ENCODE assay signal across 8 mouse cellular contexts in the genomic region with DNA sequence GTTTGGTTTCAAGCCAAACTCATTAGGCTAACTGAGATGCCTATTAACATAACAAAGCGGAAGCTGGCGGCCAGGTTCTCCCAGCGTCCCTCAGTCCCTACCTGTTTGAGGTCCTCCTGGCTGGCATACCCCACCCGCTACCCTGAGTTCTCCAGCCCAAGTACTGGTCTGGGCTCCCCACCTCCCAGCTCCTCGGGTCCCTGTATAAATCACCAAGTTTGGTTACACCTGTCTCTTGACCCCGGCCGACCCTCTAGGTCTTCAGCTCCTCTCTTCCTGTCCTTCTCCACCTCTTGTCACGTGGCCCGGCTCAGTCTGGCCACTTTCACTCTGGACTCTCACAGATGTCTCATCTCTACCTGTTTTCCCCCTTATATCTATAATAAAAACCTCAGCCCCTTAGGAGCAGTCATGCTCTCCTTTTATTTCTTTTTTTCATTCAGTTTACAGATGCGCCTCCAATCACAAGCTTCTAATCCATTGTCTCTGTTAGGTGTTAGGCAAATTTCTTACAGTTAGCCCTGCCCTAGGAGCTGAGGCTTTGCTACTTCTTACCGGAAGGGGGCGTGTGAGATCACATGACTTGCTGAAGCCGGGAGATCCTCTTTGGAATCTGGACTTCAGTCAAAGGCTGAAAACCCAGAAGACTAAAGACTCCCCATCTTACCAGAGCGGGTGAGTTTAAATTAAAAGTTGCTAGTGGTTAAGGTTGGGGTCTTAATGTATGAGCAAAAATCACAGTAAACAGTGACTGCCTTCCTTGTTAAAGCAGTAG. TPM values are rescaled to one million over a fixed set of nuclear protein-coding genes. Genes with fewer than 3 reads are reported as not detected.
DNase-seq lines count a peak whose midpoint lies in the region; ATAC-seq and TF ChIP-seq lines count a peak whose summit lies in the region.

No protein-coding gene starts in this region.

- TF ChIP-seq CTCF in bone marrow macrophage, adult 2 months (IDR thresholded peaks at IDR 0.05; ENCODE audit: low read depth, low read length): peak; percentile 56; the same call in 1 of the 2 replicates

- H3K4me1 ChIP-seq in bone marrow macrophage, adult 2 months (ENCODE audit: control insufficient read depth, insufficient read depth, low read length): peaks cover 3% of the 10 kb centered on the region
- peaks cover 8% of the 10 kb centered on the region; the same call in 1 of the 2 replicates for H3K4me1 ChIP-seq in forebrain, embryonic 12.5 days
- no peaks in the 10 kb centered on the region for H3K4me1 ChIP-seq in hindbrain, embryonic 11.5 days (replicated peaks; ENCODE audit: control insufficient read depth, insufficient read depth, low read length)
- no peaks in the 10 kb centered on the region; the same call in 1 of the 2 replicates for H3K4me1 ChIP-seq in limb, embryonic 12.5 days (replicated peaks)
- no peaks in the 10 kb centered on the region for H3K4me1 ChIP-seq in midbrain, embryonic 11.5 days (ENCODE audit: control insufficient read depth, insufficient read depth, low read length)

- peak; percentile 81 for ATAC-seq in forebrain, embryonic 12.5 days (ENCODE audit: low FRiP score)
- peak; percentile 68 for ATAC-seq in hindbrain, embryonic 11.5 days (ENCODE audit: low FRiP score)
- no peak for ATAC-seq in limb, embryonic 12.5 days (ENCODE audit: insufficient number of reproducible peaks, insufficient read depth, low FRiP score, low TSS enrichment, low read depth)
- ATAC-seq in midbrain, embryonic 11.5 days (ENCODE audit: low FRiP score): peak; percentile 70; the same call in 1 of the 2 replicates

- WGBS in forebrain, embryonic 12.5 days: 11% methylated on average over 14 of the region's 14 CpGs
- 16% methylated on average over 14 of the region's 14 CpGs for WGBS in hindbrain, embryonic 11.5 days
- 14% methylated on average over 14 of the region's 14 CpGs for WGBS in limb, embryonic 12.5 days
- WGBS in midbrain, embryonic 11.5 days: 16% methylated on average over 14 of the region's 14 CpGs

- DNase-seq in ovary, postnatal 14 days (ENCODE audit: low spot score): peak; percentile 54
- DNase-seq in ovary, postnatal 10 days (ENCODE audit: low spot score): no peak
- peak; percentile 76 for DNase-seq in hindbrain, embryonic 11.5 days (ENCODE audit: low spot score)
- DNase-seq in midbrain, embryonic 11.5 days (ENCODE audit: low spot score, missing footprints): peak; percentile 88
- peak; percentile 38 to 63 for DNase-seq in urinary bladder, postnatal 36 days (ENCODE audit: low spot score in 2 of 2)

- no peak for TF ChIP-seq POLR2A in bone marrow macrophage, adult 2 months (IDR thresholded peaks at IDR 0.05; ENCODE audit: borderline replicate concordance, low read depth, low read length)

- H3K36me3 ChIP-seq in forebrain, embryonic 12.5 days (replicated peaks): no peaks in the 10 kb centered on the region
- H3K36me3 ChIP-seq in hindbrain, embryonic 11.5 days (ENCODE audit: control insufficient read depth, insufficient read depth, low read length): no peaks in the 10 kb centered on the region
- H3K36me3 ChIP-seq in limb, embryonic 12.5 days: no peaks in the 10 kb centered on the region
- no peaks in the 10 kb centered on the region for H3K36me3 ChIP-seq in midbrain, embryonic 11.5 days (ENCODE audit: control insufficient read depth, insufficient read depth, low read length)

- H3K27ac ChIP-seq in bone marrow macrophage, adult 2 months (ENCODE audit: insufficient read depth, low read depth, low read length): no peak overlapping the region
- no peak overlapping the region for H3K27ac ChIP-seq in forebrain, embryonic 12.5 days
- no peak overlapping the region for H3K27ac ChIP-seq in hindbrain, embryonic 11.5 days (ENCODE audit: low read depth, low read length)
- H3K27ac ChIP-seq in limb, embryonic 12.5 days: no peak overlapping the region
- H3K27ac ChIP-seq in midbrain, embryonic 11.5 days (ENCODE audit: low read depth, low read length): no peak overlapping the region

- no peaks in the 10 kb centered on the region for H3K9me3 ChIP-seq in forebrain, embryonic 12.5 days
- no peaks in the 10 kb centered on the region for H3K9me3 ChIP-seq in hindbrain, embryonic 11.5 days (ENCODE audit: control insufficient read depth, low read length)
- no peaks in the 10 kb centered on the region for H3K9me3 ChIP-seq in limb, embryonic 12.5 days
- no peaks in the 10 kb centered on the region for H3K9me3 ChIP-seq in midbrain, embryonic 11.5 days (ENCODE audit: control insufficient read depth, low read length)

- H3K4me3 ChIP-seq in bone marrow macrophage, adult 2 months (ENCODE audit: insufficient read depth, low read length): no peak overlapping the region
- 0 out of 2 replicates have a peak overlapping the region, but pooled peaks have one; percentile 5 for H3K4me3 ChIP-seq in forebrain, embryonic 12.5 days (replicated peaks)
- no peak overlapping the region for H3K4me3 ChIP-seq in hindbrain, embryonic 11.5 days (ENCODE audit: low read depth, low read length)
- 0 out of 2 replicates have a peak overlapping the region, but pooled peaks have one; percentile 2 for H3K4me3 ChIP-seq in limb, embryonic 12.5 days (replicated peaks)
- no peak overlapping the region for H3K4me3 ChIP-seq in midbrain, embryonic 11.5 days (ENCODE audit: low read depth, low read length)

- peak overlapping the region; percentile 30; the same call in 1 of the 2 replicates for H3K4me2 ChIP-seq in forebrain, embryonic 12.5 days
- no peak overlapping the region for H3K4me2 ChIP-seq in hindbrain, embryonic 11.5 days (replicated peaks; ENCODE audit: low read depth, low read length)
- peak overlapping the region; percentile 37 for H3K4me2 ChIP-seq in limb, embryonic 12.5 days
- H3K4me2 ChIP-seq in midbrain, embryonic 11.5 days: peak overlapping the region; percentile 6; the same call in 1 of the 2 replicates

- H3K27me3 ChIP-seq in forebrain, embryonic 12.5 days: no peaks in the 10 kb centered on the region
- H3K27me3 ChIP-seq in hindbrain, embryonic 11.5 days (ENCODE audit: control insufficient read depth, insufficient read depth, low read length): no peaks in the 10 kb centered on the region
- H3K27me3 ChIP-seq in limb, embryonic 12.5 days: no peaks in the 10 kb centered on the region
- no peaks in the 10 kb centered on the region for H3K27me3 ChIP-seq in midbrain, embryonic 11.5 days (ENCODE audit: control insufficient read depth, insufficient read depth, low read length)

- H3K9ac ChIP-seq in forebrain, embryonic 12.5 days: no peak overlapping the region
- H3K9ac ChIP-seq in hindbrain, embryonic 11.5 days (ENCODE audit: low read depth, low read length): no peak overlapping the region
- no peak overlapping the region for H3K9ac ChIP-seq in limb, embryonic 12.5 days (replicated peaks)
- H3K9ac ChIP-seq in midbrain, embryonic 11.5 days (ENCODE audit: low read length): no peak overlapping the region

RNA-seq across cellular contexts. Expression of gene Fkbp4, which starts 7.5 kb away (rescaled TPM):
- polyA plus RNA-seq in bone marrow macrophage, adult 2 months (2012; ENCODE audit: insufficient read depth, insufficient read length, missing spikeins): 28.9 and 32.7 TPM in 2 replicates
- polyA plus RNA-seq in forebrain, embryonic 12.5 days (2016; fragmentation: Nextera tagmentation; extraction: Ambion mirVana): 525 and 564 TPM in 2 replicates
- 434 and 533 TPM in 2 replicates for polyA plus RNA-seq in hindbrain, embryonic 11.5 days (2014; fragmentation: Nextera tagmentation; extraction: Ambion mirVana)
- polyA plus RNA-seq in limb, embryonic 12.5 days (2016; fragmentation: Nextera tagmentation; extraction: Ambion mirVana): 548 and 573 TPM in 2 replicates
- 559 and 584 TPM in 2 replicates for polyA plus RNA-seq in midbrain, embryonic 11.5 days (2014; fragmentation: Nextera tagmentation; extraction: Ambion mirVana)

RNA-seq across cellular contexts. Expression of gene Itfg2, which starts 21.2 kb away (rescaled TPM):
- polyA plus RNA-seq in bone marrow macrophage, adult 2 months (2012; ENCODE audit: insufficient read depth, insufficient read length, missing spikeins): 5.5 and 6.8 TPM in 2 replicates
- polyA plus RNA-seq in forebrain, embryonic 12.5 days (2016; fragmentation: Nextera tagmentation; extraction: Ambion mirVana): 34.7 and 37.2 TPM in 2 replicates
- 28.4 and 32.2 TPM in 2 replicates for polyA plus RNA-seq in hindbrain, embryonic 11.5 days (2014; fragmentation: Nextera tagmentation; extraction: Ambion mirVana)
- polyA plus RNA-seq in limb, embryonic 12.5 days (2016; fragmentation: Nextera tagmentation; extraction: Ambion mirVana): 35.9 and 39.3 TPM in 2 replicates
- 26.3 and 27.2 TPM in 2 replicates for polyA plus RNA-seq in midbrain, embryonic 11.5 days (2014; fragmentation: Nextera tagmentation; extraction: Ambion mirVana)

RNA-seq across cellular contexts. Expression of gene Nrip2, which starts 46.9 kb away (rescaled TPM):
- polyA plus RNA-seq in bone marrow macrophage, adult 2 months (2012; ENCODE audit: insufficient read depth, insufficient read length, missing spikeins): not detected in 2 replicates
- 3.6 and 3.9 TPM in 2 replicates for polyA plus RNA-seq in forebrain, embryonic 12.5 days (2016; fragmentation: Nextera tagmentation; extraction: Ambion mirVana)
- polyA plus RNA-seq in hindbrain, embryonic 11.5 days (2014; fragmentation: Nextera tagmentation; extraction: Ambion mirVana): 2.4 and 3.1 TPM in 2 replicates
- 3.5 and 4.2 TPM in 2 replicates for polyA plus RNA-seq in limb, embryonic 12.5 days (2016; fragmentation: Nextera tagmentation; extraction: Ambion mirVana)
- 2.2 and 2.7 TPM in 2 replicates for polyA plus RNA-seq in midbrain, embryonic 11.5 days (2014; fragmentation: Nextera tagmentation; extraction: Ambion mirVana)

Comparison
In these comparisons a context has a peak if more than half of its experiments do, and no peak if none do; other contexts are left out.
1. H3K4me3 ChIP-seq: peak in forebrain, embryonic 12.5 days (single experiment) and limb, embryonic 12.5 days (single experiment); none in bone marrow macrophage, adult 2 months (single experiment), hindbrain, embryonic 11.5 days (single experiment) and midbrain, embryonic 11.5 days (single experiment).
2. RNA of gene Fkbp4, which starts 7.5 kb away (polyA plus RNA-seq): 559 to 584 TPM in midbrain, embryonic 11.5 days, 548 to 573 TPM in limb, embryonic 12.5 days, 525 to 564 TPM in forebrain, embryonic 12.5 days and 434 to 533 TPM in hindbrain, embryonic 11.5 days; 28.9 to 32.7 TPM in bone marrow macrophage, adult 2 months; every median in the first group is over 10 times any median in the second.